Mouse (Mus musculus) ES-Bruce4 (cell line): ENCODE data around the gene Cog5.

Experiments used
- CTCF ChIP-seq: IDR thresholded peaks from one replicate; pipeline ENCODE4 v1.8.1; 2011; ENCODE audit warnings: low read depth, low read length
- EP300 ChIP-seq: IDR thresholded peaks from 2 replicates; pipeline ENCODE4 v1.6.1; 2011; ENCODE audit warnings: low read depth, low read length; ENCODE audit not compliant: insufficient read depth
- POLR2A ChIP-seq: IDR thresholded peaks from one replicate; pipeline ENCODE4 v1.8.1; 2011; ENCODE audit warnings: low read length; ENCODE audit not compliant: insufficient read depth

DNA sequence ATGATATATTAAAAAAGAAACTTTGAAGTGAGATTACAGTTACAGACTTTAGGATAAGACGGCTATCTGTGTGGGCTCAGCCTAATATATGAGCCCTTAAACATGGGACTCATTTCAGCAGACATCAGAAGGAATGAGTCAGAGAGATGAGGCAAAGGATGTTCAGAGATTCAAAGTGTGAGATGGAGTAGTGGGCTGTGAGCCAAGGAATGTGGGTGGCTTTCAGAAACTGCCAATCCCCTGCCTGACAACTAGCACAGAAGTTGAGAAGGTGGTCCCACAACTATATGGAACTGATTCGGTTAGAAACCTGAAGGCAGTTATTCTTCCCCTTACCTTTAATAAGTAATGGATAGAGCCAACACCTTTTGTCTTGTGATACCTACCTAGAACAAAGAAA is 79.9 kb downstream of the Cog5 start:
- TF ChIP-seq CTCF = no peak
- no peak for TF ChIP-seq POLR2A
- no peak for TF ChIP-seq EP300
